Mouse (Mus musculus): ENCODE measurements at regions not wholly inside any gene's neighbourhood (a gene's known extent, or its start where the extent isn't known, plus 50 kb on each side); places are given as distances from the start of the nearest gene placed in this dataset.

DNA sequence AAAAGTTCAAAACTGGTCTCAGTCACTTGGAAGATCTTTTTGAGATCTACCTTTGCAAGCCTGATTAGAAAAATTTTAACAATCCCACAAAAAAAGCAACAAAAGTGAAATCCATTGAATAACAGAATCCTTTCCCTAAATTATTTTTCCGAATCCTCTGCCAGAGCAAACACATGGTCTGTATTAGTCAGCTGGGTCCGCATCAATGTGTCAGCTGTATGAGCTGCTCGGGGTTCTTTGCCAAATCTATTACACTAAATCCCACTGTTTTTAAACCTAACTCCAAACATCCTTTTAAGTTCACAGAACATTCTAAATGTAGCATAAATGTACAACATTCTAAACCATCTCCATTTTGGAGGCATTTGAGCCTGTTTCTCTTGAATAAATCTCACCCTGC lies 255.1 kb upstream of the Hsf2 start:
- H3K9ac ChIP-seq (ENCODE audit: low read depth, poor library complexity, severe bottlenecking) = no peak overlapping the region
- H3K9me3 ChIP-seq (replicated peaks; ENCODE audit: control insufficient read depth, insufficient read depth, low read length, poor library complexity, severe bottlenecking) = no peaks in the 10 kb centered on the region
- no peaks in the 10 kb centered on the region for H3K4me1 ChIP-seq (ENCODE audit: control insufficient read depth, insufficient read depth, low read length)
- TF ChIP-seq EP300 (IDR thresholded peaks at IDR 0.05; ENCODE audit: insufficient read depth, low read depth, low read length) = no peak
- no peak for TF ChIP-seq CTCF (IDR thresholded peaks at IDR 0.05; ENCODE audit: low read depth, low read length)
- no peak for TF ChIP-seq POLR2A (IDR thresholded peaks at IDR 0.05; ENCODE audit: insufficient read depth, low read length)
- H3K27me3 ChIP-seq (ENCODE audit: control insufficient read depth, insufficient read depth, low read length, poor library complexity, severe bottlenecking) = no peaks in the 10 kb centered on the region
- H3K27ac ChIP-seq (ENCODE audit: insufficient read depth, low read length) = no peak overlapping the region
- no peak overlapping the region for H3K4me3 ChIP-seq (ENCODE audit: low read depth, low read length)
- H3K36me3 ChIP-seq (ENCODE audit: control insufficient read depth, insufficient read depth, low read length, poor library complexity, severe bottlenecking) = no peaks in the 10 kb centered on the region

DNA sequence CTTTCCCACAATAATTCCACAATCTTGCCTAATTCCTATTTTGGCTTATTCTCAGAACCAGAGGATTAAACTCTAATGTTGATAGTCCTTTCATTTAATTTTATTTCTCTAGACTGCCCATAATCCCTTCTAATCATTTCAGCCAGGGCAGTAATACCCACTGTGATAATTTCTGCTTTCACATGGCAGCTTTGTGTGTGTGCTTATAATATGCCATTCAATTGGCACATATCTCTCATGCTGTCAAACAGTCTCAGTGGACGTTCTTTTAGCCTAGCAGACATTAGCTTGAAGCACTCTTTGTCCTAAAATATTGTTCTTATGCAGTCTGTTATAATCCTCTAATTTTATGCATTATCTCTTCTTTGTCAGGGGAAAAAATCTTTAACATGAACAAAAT lies 205.0 kb upstream of the Hsf2 start:
- TF ChIP-seq POLR2A (IDR thresholded peaks at IDR 0.05; ENCODE audit: insufficient read depth, low read length) (no peak), EP300 (IDR thresholded peaks at IDR 0.05; ENCODE audit: insufficient read depth, low read depth, low read length) (no peak)
- H3K9me3 ChIP-seq (replicated peaks; ENCODE audit: control insufficient read depth, insufficient read depth, low read length, poor library complexity, severe bottlenecking) = no peaks in the 10 kb centered on the region
- H3K36me3 ChIP-seq (ENCODE audit: control insufficient read depth, insufficient read depth, low read length, poor library complexity, severe bottlenecking) = no peaks in the 10 kb centered on the region
- no peak overlapping the region for H3K27ac ChIP-seq (ENCODE audit: insufficient read depth, low read length)
- H3K9ac ChIP-seq (ENCODE audit: low read depth, poor library complexity, severe bottlenecking) = no peak overlapping the region
- H3K27me3 ChIP-seq (ENCODE audit: control insufficient read depth, insufficient read depth, low read length, poor library complexity, severe bottlenecking) = no peaks in the 10 kb centered on the region
- H3K4me1 ChIP-seq (ENCODE audit: control insufficient read depth, insufficient read depth, low read length) = no peaks in the 10 kb centered on the region
- H3K4me3 ChIP-seq (ENCODE audit: low read depth, low read length) = no peak overlapping the region

DNA sequence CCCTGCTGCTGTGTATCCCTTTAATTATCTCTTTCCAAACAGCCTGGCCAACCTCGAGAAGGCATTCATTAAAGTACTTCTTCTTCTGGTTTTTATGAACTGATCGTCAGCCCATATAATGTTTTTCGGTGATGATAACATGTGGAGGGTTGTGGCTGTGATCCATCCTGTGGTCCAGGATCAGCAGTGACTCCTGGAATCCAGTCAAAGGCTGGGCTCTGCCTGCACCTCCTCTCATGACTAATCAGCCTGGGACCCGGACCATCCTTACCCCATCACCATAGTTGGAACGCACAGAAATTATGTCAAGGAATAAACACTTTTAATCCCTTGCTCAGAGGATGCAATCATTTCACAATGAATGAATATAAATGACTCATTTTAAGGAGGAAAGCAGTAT lies 203.3 kb upstream of the Hsf2 start:
- Histone ChIP-seq H3K4me3 (ENCODE audit: low read depth, low read length) (no peak overlapping the region), H3K36me3 (ENCODE audit: control insufficient read depth, insufficient read depth, low read length, poor library complexity, severe bottlenecking) (no peaks in the 10 kb centered on the region), H3K9ac (ENCODE audit: low read depth, poor library complexity, severe bottlenecking) (no peak overlapping the region), H3K4me1 (ENCODE audit: control insufficient read depth, insufficient read depth, low read length) (no peaks in the 10 kb centered on the region), H3K27ac (ENCODE audit: insufficient read depth, low read length) (no peak overlapping the region), H3K27me3 (ENCODE audit: control insufficient read depth, insufficient read depth, low read length, poor library complexity, severe bottlenecking) (no peaks in the 10 kb centered on the region), H3K9me3 (replicated peaks; ENCODE audit: control insufficient read depth, insufficient read depth, low read length, poor library complexity, severe bottlenecking) (no peaks in the 10 kb centered on the region)
- TF ChIP-seq POLR2A (IDR thresholded peaks at IDR 0.05; ENCODE audit: insufficient read depth, low read length) = no peak
- TF ChIP-seq CTCF (IDR thresholded peaks at IDR 0.05; ENCODE audit: low read depth, low read length) = no peak
- TF ChIP-seq EP300 (IDR thresholded peaks at IDR 0.05; ENCODE audit: insufficient read depth, low read depth, low read length) = no peak

DNA sequence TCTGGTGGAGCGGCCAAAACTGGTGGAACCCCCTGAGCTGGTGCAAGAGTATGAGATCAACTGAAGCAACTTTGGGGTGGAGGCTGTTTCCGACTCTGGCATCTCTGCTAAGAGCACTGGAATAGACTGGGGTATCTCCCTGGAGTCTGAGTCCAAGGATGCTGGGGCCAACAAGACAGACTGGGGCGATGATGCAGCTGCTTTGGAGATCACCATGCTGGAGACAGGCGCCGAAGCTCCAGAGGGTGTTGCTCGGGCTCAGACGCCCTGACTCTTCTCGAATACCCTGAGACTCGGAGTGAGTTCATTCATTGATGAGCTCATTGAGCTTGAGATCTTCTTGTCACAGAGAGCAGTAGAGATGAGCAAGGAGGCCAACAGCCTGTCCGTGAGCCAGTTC lies 194.6 kb upstream of the Hsf2 start:
- Histone ChIP-seq H3K36me3 (ENCODE audit: control insufficient read depth, insufficient read depth, low read length, poor library complexity, severe bottlenecking) (no peaks in the 10 kb centered on the region), H3K4me3 (ENCODE audit: low read depth, low read length) (no peak overlapping the region), H3K27ac (ENCODE audit: insufficient read depth, low read length) (no peak overlapping the region), H3K9ac (ENCODE audit: low read depth, poor library complexity, severe bottlenecking) (no peak overlapping the region), H3K9me3 (replicated peaks; ENCODE audit: control insufficient read depth, insufficient read depth, low read length, poor library complexity, severe bottlenecking) (no peaks in the 10 kb centered on the region), H3K27me3 (ENCODE audit: control insufficient read depth, insufficient read depth, low read length, poor library complexity, severe bottlenecking) (no peaks in the 10 kb centered on the region), H3K4me1 (ENCODE audit: control insufficient read depth, insufficient read depth, low read length) (no peaks in the 10 kb centered on the region)
- TF ChIP-seq EP300 (IDR thresholded peaks at IDR 0.05; ENCODE audit: insufficient read depth, low read depth, low read length) (no peak), POLR2A (IDR thresholded peaks at IDR 0.05; ENCODE audit: insufficient read depth, low read length) (no peak), CTCF (IDR thresholded peaks at IDR 0.05; ENCODE audit: low read depth, low read length) (no peak)

DNA sequence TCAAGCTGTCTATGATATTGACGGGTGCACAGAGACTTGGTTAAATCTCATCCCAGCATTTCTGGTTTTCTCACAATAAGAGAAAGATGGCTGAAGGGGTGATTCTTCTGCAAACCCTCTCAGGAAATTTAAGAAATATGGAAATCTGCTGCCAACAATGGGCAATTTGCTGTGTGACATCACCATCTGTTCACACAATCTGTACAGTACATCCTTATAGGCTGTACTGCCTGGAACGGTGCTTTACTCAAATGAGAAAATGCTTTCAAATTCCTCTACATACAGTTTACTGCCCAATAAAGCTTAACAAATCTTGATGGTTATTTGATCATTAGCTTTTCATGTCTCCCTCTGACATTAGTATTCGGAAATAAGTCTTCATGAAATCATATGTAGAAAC lies 172.4 kb upstream of the Hsf2 start:
- no peak overlapping the region for H3K4me3 ChIP-seq (ENCODE audit: low read depth, low read length)
- H3K4me1 ChIP-seq (ENCODE audit: control insufficient read depth, insufficient read depth, low read length) = no peaks in the 10 kb centered on the region
- H3K36me3 ChIP-seq (ENCODE audit: control insufficient read depth, insufficient read depth, low read length, poor library complexity, severe bottlenecking) = no peaks in the 10 kb centered on the region
- H3K27ac ChIP-seq (ENCODE audit: insufficient read depth, low read length) = no peak overlapping the region
- H3K9ac ChIP-seq (ENCODE audit: low read depth, poor library complexity, severe bottlenecking) = no peak overlapping the region
- no peaks in the 10 kb centered on the region for H3K9me3 ChIP-seq (replicated peaks; ENCODE audit: control insufficient read depth, insufficient read depth, low read length, poor library complexity, severe bottlenecking)
- TF ChIP-seq POLR2A (IDR thresholded peaks at IDR 0.05; ENCODE audit: insufficient read depth, low read length) (no peak), CTCF (IDR thresholded peaks at IDR 0.05; ENCODE audit: low read depth, low read length) (no peak), EP300 (IDR thresholded peaks at IDR 0.05; ENCODE audit: insufficient read depth, low read depth, low read length) (no peak)
- H3K27me3 ChIP-seq (ENCODE audit: control insufficient read depth, insufficient read depth, low read length, poor library complexity, severe bottlenecking) = no peaks in the 10 kb centered on the region

DNA sequence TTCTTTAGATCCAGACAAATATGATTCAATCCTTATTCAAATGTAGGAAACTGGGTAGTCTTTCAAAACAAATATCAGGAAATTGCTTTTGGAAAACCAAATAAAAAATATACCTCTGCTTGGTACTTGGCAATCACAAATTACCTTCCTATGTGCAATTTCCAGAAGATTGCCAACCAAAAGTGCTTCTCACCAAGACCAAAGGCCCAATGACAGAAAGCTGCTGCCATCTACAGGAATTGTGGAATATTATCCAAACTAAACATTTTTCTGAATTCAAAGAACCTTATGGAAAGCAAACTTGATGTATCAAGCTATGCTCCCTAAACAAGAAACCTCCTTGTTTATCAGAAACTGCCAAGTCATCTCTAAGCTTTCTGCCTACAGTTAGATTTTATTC lies 169.1 kb upstream of the Hsf2 start:
- no peak for TF ChIP-seq POLR2A (IDR thresholded peaks at IDR 0.05; ENCODE audit: insufficient read depth, low read length)
- no peak for TF ChIP-seq EP300 (IDR thresholded peaks at IDR 0.05; ENCODE audit: insufficient read depth, low read depth, low read length)
- no peak for TF ChIP-seq CTCF (IDR thresholded peaks at IDR 0.05; ENCODE audit: low read depth, low read length)
- no peak overlapping the region for H3K4me3 ChIP-seq (ENCODE audit: low read depth, low read length)
- H3K36me3 ChIP-seq (ENCODE audit: control insufficient read depth, insufficient read depth, low read length, poor library complexity, severe bottlenecking) = no peaks in the 10 kb centered on the region
- H3K27me3 ChIP-seq (ENCODE audit: control insufficient read depth, insufficient read depth, low read length, poor library complexity, severe bottlenecking) = no peaks in the 10 kb centered on the region
- H3K27ac ChIP-seq (ENCODE audit: insufficient read depth, low read length) = no peak overlapping the region
- H3K9ac ChIP-seq (ENCODE audit: low read depth, poor library complexity, severe bottlenecking) = no peak overlapping the region
- no peaks in the 10 kb centered on the region for H3K4me1 ChIP-seq (ENCODE audit: control insufficient read depth, insufficient read depth, low read length)
- H3K9me3 ChIP-seq (replicated peaks; ENCODE audit: control insufficient read depth, insufficient read depth, low read length, poor library complexity, severe bottlenecking) = no peaks in the 10 kb centered on the region

Data from ES-Bruce4 (cell line).